Mouse (Mus musculus): Measurements from ENCODE around the gene Rsph3a. TPM values are rescaled to one million over a fixed set of nuclear protein-coding genes. Genes with fewer than 3 reads are reported as not detected.

Gene Rsph3a
- polyA plus RNA-seq, 1 experiment from 2014 or later = 59.9 TPM

DNA sequence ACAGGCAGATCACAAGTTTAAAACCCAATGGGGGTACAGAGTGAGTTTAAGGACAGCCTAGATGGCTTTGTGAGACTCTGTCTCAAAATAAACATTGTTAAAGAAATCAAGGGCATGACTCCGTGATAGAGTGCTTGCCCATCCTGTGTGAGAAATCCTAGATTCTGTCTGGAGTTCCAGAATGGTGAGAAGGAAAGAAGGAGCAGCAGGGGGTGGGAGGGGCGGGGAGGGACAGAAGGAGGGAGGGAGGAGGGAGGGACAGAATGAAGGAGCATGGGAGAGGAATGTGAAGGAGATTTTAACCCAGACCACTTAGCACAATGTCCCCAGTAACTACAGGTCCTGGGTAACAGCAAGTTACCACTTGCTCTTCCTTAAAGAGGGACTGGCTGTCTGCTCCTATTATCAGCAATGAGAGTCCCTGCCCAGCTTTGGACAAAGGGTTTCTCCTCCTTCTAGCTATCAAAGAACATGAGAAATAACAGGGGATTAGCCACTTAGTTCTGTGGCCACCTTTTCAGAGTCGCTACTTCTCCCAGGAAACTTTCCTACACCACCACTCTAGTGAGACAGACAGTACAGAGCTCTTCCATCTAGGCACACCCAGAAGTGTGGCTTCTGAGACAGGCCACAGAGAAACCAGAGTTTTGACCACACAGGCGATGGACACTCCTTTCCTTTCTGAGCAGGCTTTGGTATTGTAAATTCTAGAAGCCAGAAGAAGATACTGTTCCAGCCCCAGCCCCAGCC lies 39.3 kb upstream of the Rsph3a start:
- no peak overlapping the region for H3K4me3 ChIP-seq (ENCODE audit: low read depth, low read length)
- no peaks in the 10 kb centered on the region for H3K4me1 ChIP-seq (ENCODE audit: control insufficient read depth, insufficient read depth, low read length)
- WGBS = 55% methylated on average over 4 of the region's 4 CpGs
- H3K36me3 ChIP-seq (ENCODE audit: control insufficient read depth, insufficient read depth, low read length) = no peaks in the 10 kb centered on the region
- DNase-seq (ENCODE audit: low spot score) (no peak), ATAC-seq (ENCODE audit: insufficient read depth, low FRiP score, low TSS enrichment) (no peak)
- H3K27me3 ChIP-seq (ENCODE audit: control insufficient read depth, insufficient read depth, low read length) = no peaks in the 10 kb centered on the region
- H3K27ac ChIP-seq (ENCODE audit: low read depth, low read length) = no peak overlapping the region
- no peak overlapping the region for H3K9ac ChIP-seq (ENCODE audit: low read length)
- no peak overlapping the region for H3K4me2 ChIP-seq (ENCODE audit: low read depth)
- no peaks in the 10 kb centered on the region for H3K9me3 ChIP-seq (ENCODE audit: control insufficient read depth, low read length)

DNA sequence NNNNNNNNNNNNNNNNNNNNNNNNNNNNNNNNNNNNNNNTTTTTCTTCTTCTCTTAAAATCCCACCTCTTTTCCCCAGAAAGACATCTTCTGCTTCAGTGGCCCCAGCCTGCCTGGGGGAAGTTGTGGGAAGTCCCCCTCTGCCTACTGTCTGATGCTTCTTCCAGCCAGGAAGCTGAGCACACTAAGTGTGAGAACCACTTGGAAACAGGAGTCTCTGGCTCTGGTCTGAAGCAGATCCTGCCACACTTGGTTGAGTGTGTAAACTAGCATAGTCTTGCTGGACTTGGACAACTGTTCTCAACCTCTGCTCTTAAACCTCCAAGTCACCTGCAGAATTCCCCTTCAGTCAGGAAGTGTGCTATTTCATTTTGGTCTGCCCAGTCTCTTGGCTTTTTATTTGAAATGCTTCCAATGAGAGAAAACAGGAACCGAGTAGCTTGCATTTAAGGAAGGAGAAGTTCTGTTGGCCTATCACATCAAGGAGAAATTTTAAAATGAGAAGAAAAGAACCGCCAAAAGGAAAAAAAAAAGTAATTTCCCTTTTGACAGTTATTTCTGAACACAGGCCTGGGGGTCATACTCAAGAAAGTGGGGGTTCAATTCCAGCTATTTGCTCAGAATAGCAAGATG lies 30.7 kb upstream of the Rsph3a start:
- DNase-seq (ENCODE audit: low spot score) (no peak), ATAC-seq (ENCODE audit: insufficient read depth, low FRiP score, low TSS enrichment) (no peak)
- no peak overlapping the region for H3K9ac ChIP-seq (ENCODE audit: low read length)
- no peak overlapping the region for H3K4me3 ChIP-seq (ENCODE audit: low read depth, low read length)
- no peaks in the 10 kb centered on the region for H3K4me1 ChIP-seq (ENCODE audit: control insufficient read depth, insufficient read depth, low read length)
- no peak overlapping the region for H3K27ac ChIP-seq (ENCODE audit: low read depth, low read length)
- no peaks in the 10 kb centered on the region for H3K9me3 ChIP-seq (ENCODE audit: control insufficient read depth, low read length)
- no peaks in the 10 kb centered on the region for H3K36me3 ChIP-seq (ENCODE audit: control insufficient read depth, insufficient read depth, low read length)
- H3K4me2 ChIP-seq (ENCODE audit: low read depth) = no peak overlapping the region
- H3K27me3 ChIP-seq (ENCODE audit: control insufficient read depth, insufficient read depth, low read length) = no peaks in the 10 kb centered on the region
- 82% methylated on average over 2 of the region's 2 CpGs for WGBS

DNA sequence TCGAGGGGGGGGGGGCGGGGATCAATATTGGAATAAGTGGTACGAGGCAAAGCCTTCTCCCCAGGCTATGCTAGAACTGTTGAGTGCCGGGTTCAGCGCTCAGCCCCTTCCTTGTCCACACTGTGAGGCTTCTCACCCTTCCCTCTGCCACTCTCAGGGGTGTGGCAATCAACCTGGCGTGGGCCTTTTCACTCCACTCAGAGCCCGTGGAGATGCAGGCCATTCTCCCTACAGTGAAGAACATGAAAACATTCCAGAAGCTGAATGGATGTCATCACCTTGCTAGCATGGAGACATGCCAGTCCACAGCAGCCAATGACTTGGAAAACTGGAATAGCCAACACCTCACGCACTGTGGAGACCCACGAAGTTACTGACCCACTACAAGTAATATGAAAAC lies 29.6 kb upstream of the Rsph3a start:
- WGBS = 85% methylated on average over 9 of the region's 9 CpGs

DNA sequence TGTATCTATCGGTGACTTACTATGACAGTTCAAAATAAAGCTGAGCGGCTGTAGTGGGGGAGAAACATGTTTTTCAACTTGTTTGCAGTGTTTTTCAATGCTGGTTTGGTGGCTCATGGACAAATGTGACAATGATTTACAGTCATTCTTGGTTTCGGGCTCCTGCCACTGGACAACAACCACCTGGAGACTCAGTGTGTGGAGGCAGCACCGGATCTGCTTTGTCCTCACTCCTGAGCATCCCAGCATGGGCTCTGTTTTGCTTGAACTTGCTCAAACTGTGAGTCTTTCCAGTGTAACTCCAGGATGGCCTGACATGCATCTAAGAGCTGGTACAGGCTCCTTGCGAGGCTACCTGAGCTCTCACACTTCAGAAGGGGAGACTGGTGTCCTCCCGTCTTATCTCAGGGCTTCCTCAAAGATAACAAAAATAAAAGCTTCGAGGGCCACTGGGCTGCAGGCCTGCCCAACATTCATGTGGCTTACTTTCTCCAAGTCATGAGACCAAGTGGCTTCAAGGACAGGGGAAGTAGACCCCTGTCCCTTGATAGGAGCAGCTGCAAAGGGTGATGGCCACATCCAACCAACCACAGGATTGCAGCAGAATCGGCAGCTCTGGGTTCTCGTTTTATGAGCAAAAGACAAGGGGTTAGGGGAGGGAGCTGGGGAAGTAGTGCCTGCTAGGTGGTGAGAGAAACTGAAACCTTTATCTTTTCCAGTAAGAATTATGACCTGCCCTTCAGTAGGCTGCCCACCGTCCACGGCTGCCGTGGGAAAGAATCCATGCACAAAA lies 28.4 kb upstream of the Rsph3a start:
- no peaks in the 10 kb centered on the region for H3K27me3 ChIP-seq (ENCODE audit: control insufficient read depth, insufficient read depth, low read length)

More for the DNA sequence above, 29.6 kb upstream of the Rsph3a start:
- no peaks in the 10 kb centered on the region for H3K9me3 ChIP-seq (ENCODE audit: control insufficient read depth, low read length)
- H3K9ac ChIP-seq (ENCODE audit: low read length) = no peak overlapping the region
- no peak for ATAC-seq (ENCODE audit: insufficient read depth, low FRiP score, low TSS enrichment)
- no peak overlapping the region for H3K4me3 ChIP-seq (ENCODE audit: low read depth, low read length)
- H3K27me3 ChIP-seq (ENCODE audit: control insufficient read depth, insufficient read depth, low read length) = no peaks in the 10 kb centered on the region
- no peaks in the 10 kb centered on the region for H3K36me3 ChIP-seq (ENCODE audit: control insufficient read depth, insufficient read depth, low read length)
- DNase-seq (ENCODE audit: low spot score) = no peak
- no peak overlapping the region for H3K27ac ChIP-seq (ENCODE audit: low read depth, low read length)
- no peak overlapping the region for H3K4me2 ChIP-seq (ENCODE audit: low read depth)
- H3K4me1 ChIP-seq (ENCODE audit: control insufficient read depth, insufficient read depth, low read length) = no peaks in the 10 kb centered on the region

DNA sequence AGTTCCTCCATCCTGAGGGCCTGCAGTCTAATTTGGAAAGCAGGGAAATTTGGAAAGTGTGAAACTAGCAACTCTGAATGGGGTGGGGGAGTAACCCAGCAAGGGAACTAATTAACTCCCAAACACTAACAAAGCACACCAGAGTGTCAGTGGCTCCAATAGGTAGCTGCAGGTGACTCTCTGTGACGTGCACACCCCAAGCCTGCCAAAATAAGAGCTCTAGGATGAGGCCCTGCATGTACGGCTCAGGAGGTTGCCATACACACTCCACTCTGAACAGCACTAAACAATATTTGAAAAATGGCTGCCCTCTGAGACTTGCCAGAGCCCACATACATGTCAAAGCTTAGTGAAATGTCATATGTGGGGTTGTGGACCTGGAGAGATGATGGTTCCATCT lies 27.1 kb upstream of the Rsph3a start:
- ATAC-seq (ENCODE audit: insufficient read depth, low FRiP score, low TSS enrichment) (no peak), DNase-seq (ENCODE audit: low spot score) (no peak)
- no peak overlapping the region for H3K4me2 ChIP-seq (ENCODE audit: low read depth)
- 79% methylated on average over 2 of the region's 2 CpGs for WGBS
- H3K4me3 ChIP-seq (ENCODE audit: low read depth, low read length) = no peak overlapping the region
- no peaks in the 10 kb centered on the region for H3K9me3 ChIP-seq (ENCODE audit: control insufficient read depth, low read length)
- H3K4me1 ChIP-seq (ENCODE audit: control insufficient read depth, insufficient read depth, low read length) = no peaks in the 10 kb centered on the region
- H3K36me3 ChIP-seq (ENCODE audit: control insufficient read depth, insufficient read depth, low read length) = no peaks in the 10 kb centered on the region
- H3K27ac ChIP-seq (ENCODE audit: low read depth, low read length) = no peak overlapping the region
- no peak overlapping the region for H3K9ac ChIP-seq (ENCODE audit: low read length)
- no peaks in the 10 kb centered on the region for H3K27me3 ChIP-seq (ENCODE audit: control insufficient read depth, insufficient read depth, low read length)

More for the DNA sequence above, 28.4 kb upstream of the Rsph3a start:
- Histone ChIP-seq H3K4me2 (ENCODE audit: low read depth) (no peak overlapping the region), H3K27ac (ENCODE audit: low read depth, low read length) (no peak overlapping the region), H3K4me1 (ENCODE audit: control insufficient read depth, insufficient read depth, low read length) (no peaks in the 10 kb centered on the region), H3K9ac (ENCODE audit: low read length) (no peak overlapping the region), H3K4me3 (ENCODE audit: low read depth, low read length) (no peak overlapping the region), H3K36me3 (ENCODE audit: control insufficient read depth, insufficient read depth, low read length) (no peaks in the 10 kb centered on the region), H3K9me3 (ENCODE audit: control insufficient read depth, low read length) (no peaks in the 10 kb centered on the region)
- WGBS = 65% methylated on average over 12 of the region's 12 CpGs
- ATAC-seq (ENCODE audit: insufficient read depth, low FRiP score, low TSS enrichment) (no peak), DNase-seq (ENCODE audit: low spot score) (no peak)

DNA sequence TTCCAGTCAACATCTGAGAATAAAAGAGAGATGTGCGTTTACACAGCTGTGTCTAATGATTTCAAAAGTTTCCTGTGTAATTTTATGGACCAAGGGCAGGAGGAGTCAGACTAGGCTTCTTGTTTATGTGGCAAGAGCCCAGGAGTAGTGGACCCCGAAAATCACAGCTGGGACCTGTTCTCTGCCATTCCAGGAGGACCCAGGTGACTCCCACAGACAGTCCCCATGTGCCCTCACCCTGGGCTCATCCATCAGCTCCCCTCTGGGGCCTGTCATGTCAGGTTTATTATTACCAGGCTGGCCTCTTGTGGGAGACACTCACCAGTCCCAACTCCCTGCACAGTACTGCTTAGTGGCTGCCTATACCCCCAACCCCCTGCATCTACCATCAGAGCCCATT lies 26.2 kb upstream of the Rsph3a start:
- H3K4me1 ChIP-seq (ENCODE audit: control insufficient read depth, insufficient read depth, low read length) = no peaks in the 10 kb centered on the region
- H3K36me3 ChIP-seq (ENCODE audit: control insufficient read depth, insufficient read depth, low read length) = no peaks in the 10 kb centered on the region
- no peaks in the 10 kb centered on the region for H3K9me3 ChIP-seq (ENCODE audit: control insufficient read depth, low read length)
- H3K27me3 ChIP-seq (ENCODE audit: control insufficient read depth, insufficient read depth, low read length) = no peaks in the 10 kb centered on the region
- no peak overlapping the region for H3K9ac ChIP-seq (ENCODE audit: low read length)
- H3K4me3 ChIP-seq (ENCODE audit: low read depth, low read length) = no peak overlapping the region
- DNase-seq (ENCODE audit: low spot score) (no peak), ATAC-seq (ENCODE audit: insufficient read depth, low FRiP score, low TSS enrichment) (no peak)
- WGBS = 73% methylated on average over 2 of the region's 2 CpGs
- H3K27ac ChIP-seq (ENCODE audit: low read depth, low read length) = no peak overlapping the region
- no peak overlapping the region for H3K4me2 ChIP-seq (ENCODE audit: low read depth)

DNA sequence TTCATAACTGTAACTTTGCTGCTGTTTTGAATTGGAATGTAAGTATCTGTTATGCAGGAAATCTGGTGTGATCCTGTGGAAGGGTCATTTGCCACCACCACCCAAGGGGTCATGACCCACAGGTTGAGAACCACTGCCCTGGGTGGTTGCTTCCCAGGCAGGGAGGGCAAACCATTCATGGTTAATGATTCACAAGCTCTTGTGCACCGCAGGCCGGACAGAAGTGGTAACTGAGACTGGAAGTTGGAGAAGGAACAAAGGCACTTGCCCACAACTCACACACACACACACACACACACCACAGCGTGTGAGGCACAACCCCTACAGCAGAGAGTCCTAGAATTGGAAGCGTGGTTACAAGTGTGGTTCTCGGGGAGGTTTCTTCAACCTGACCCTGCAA lies 22.9 kb upstream of the Rsph3a start:
- Histone ChIP-seq H3K27ac (ENCODE audit: low read depth, low read length) (no peak overlapping the region), H3K9me3 (ENCODE audit: control insufficient read depth, low read length) (no peaks in the 10 kb centered on the region), H3K4me1 (ENCODE audit: control insufficient read depth, insufficient read depth, low read length) (no peaks in the 10 kb centered on the region), H3K9ac (ENCODE audit: low read length) (no peak overlapping the region), H3K36me3 (ENCODE audit: control insufficient read depth, insufficient read depth, low read length) (no peaks in the 10 kb centered on the region), H3K4me2 (ENCODE audit: low read depth) (no peak overlapping the region), H3K4me3 (ENCODE audit: low read depth, low read length) (no peak overlapping the region), H3K27me3 (ENCODE audit: control insufficient read depth, insufficient read depth, low read length) (no peaks in the 10 kb centered on the region)
- WGBS = 67% methylated on average over 5 of the region's 5 CpGs
- DNase-seq (ENCODE audit: low spot score) (no peak), ATAC-seq (ENCODE audit: insufficient read depth, low FRiP score, low TSS enrichment) (no peak)

DNA sequence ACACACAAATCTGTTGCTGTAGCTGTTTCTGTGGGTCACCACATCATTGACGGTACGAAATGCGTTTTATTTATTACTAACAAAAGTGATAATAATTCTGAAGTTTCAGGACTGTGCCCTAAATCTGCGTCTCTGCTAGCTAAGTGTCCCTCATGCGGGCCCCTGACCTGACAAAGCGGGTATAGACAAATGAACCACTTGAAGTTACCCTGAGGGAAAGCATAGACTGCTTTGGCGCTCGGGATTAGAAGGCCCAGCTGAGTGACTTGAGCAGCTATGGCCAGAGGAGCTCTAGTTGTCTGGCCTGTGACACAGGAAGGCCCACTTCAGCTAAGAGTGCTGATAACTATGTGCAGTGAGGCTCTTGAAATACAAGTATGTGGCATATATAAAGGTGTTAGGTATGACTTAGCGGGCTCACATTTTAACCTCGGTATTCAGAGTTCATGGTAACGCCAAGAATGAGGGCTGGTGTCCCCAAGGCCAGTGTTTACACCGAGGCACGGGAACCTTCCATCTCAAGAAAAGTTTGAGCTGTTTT lies 21.2 kb upstream of the Rsph3a start:
- H3K36me3 ChIP-seq (ENCODE audit: control insufficient read depth, insufficient read depth, low read length) = no peaks in the 10 kb centered on the region
- no peaks in the 10 kb centered on the region for H3K27me3 ChIP-seq (ENCODE audit: control insufficient read depth, insufficient read depth, low read length)
- 93% methylated on average over 13 of the region's 13 CpGs for WGBS
- H3K4me2 ChIP-seq (ENCODE audit: low read depth) = no peak overlapping the region
- no peak overlapping the region for H3K9ac ChIP-seq (ENCODE audit: low read length)
- ATAC-seq (ENCODE audit: insufficient read depth, low FRiP score, low TSS enrichment) = no peak
- H3K4me3 ChIP-seq (ENCODE audit: low read depth, low read length) = no peak overlapping the region
- no peak overlapping the region for H3K27ac ChIP-seq (ENCODE audit: low read depth, low read length)
- no peak for DNase-seq (ENCODE audit: low spot score)
- no peaks in the 10 kb centered on the region for H3K9me3 ChIP-seq (ENCODE audit: control insufficient read depth, low read length)
- H3K4me1 ChIP-seq (ENCODE audit: control insufficient read depth, insufficient read depth, low read length) = no peaks in the 10 kb centered on the region

Measured in neural tube, embryonic 11.5 days (tissue).